Mouse (Mus musculus): Measurements from ENCODE around the gene Xirp2.

DNA sequence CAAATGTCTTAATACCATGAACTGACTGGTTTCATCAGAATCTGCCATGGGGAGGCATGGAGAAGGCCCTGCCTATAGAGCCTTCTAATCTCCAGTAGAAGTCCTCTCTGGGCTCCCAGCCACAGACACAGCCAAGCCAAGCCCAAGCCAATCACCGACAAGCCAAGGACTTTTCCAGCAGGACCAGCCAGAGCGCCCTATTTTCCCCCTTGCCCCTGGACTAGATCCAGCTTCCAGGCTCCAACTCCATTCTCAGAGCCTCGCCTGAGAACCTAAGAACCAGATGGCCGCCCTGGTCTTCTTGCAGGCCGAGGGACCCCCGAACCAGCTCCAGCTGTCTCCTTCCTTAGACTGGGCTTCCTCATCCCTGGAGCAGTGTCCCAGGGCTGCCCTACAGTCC is 93.6 kb downstream of the Xirp2 start:
- TF ChIP-seq CTCF (IDR thresholded peaks at IDR 0.05; ENCODE audit: control insufficient read depth, insufficient read depth, insufficient read length) (no peak), MAX (IDR thresholded peaks at IDR 0.05) (no peak), USF1 (IDR thresholded peaks at IDR 0.05; ENCODE audit: low read depth) (no peak), CEBPB (IDR thresholded peaks at IDR 0.05; ENCODE audit: low read depth) (no peak), MYOG (IDR thresholded peaks at IDR 0.05; ENCODE audit: control insufficient read depth, extremely low read depth, insufficient read length) (no peak)
